Mouse (Mus musculus): ENCODE data around the gene Sobp. TPM values are rescaled to one million over a fixed set of nuclear protein-coding genes. Genes with fewer than 3 reads are reported as not detected.

Sobp gene
- polyA plus RNA-seq, 2 experiments = 0.01 TPM; not detected in 1

GRCm38 (mm10) chr10:43220479-43220878 is 46.1 kb upstream of the Sobp start:
- Histone ChIP-seq H3K9ac (replicated peaks) (peak overlapping the region; percentile 96), H3K9me3 (ENCODE audit: control insufficient read depth, low read length) (no peaks in the 10 kb centered on the region), H3K27ac (peak overlapping the region; percentile 72), H3K36me3 (replicated peaks; ENCODE audit: control insufficient read depth, insufficient read depth, low read depth) (no peaks in the 10 kb centered on the region), H3K4me2 (ENCODE audit: low read depth) (peak overlapping the region; percentile 73), H3K27me3 (ENCODE audit: control insufficient read depth, insufficient read depth, low read length) (no peaks in the 10 kb centered on the region), H3K4me3 (ENCODE audit: insufficient read depth in 1 of 2, low read depth in 2 of 2, low read length in 2 of 2) (peak overlapping the region; percentile 85 to 98), H3K4me1 (replicated peaks; ENCODE audit: control insufficient read depth in 2 of 2, insufficient read depth in 2 of 2, low read length in 1 of 2) (peaks cover 5 to 10% of the 10 kb centered on the region in 2 experiments)
- no peak for ATAC-seq (ENCODE audit: insufficient read depth)
- WGBS (ENCODE audit: insufficient replicate concordance) = 15% methylated on average over 7 of the region's 7 CpGs
- TF ChIP-seq CTCF (IDR thresholded peaks at IDR 0.05; ENCODE audit: low read depth) (no peak), EP300 (IDR thresholded peaks at IDR 0.05; ENCODE audit: low read depth) (no peak)
- peak in 1 of 3 experiments; percentile 4 for DNase-seq (ENCODE audit: low read depth in 3 of 3, low spot score in 3 of 3)

- H3K9me3 ChIP-seq (ENCODE audit: control insufficient read depth, low read length) = no peaks in the 10 kb centered on the region
These were observed 43.1 kb upstream of the Sobp start for GRCm38 (mm10) chr10:43217361-43217900.

GRCm38 (mm10) chr10:43211866-43212265 is 37.5 kb upstream of the Sobp start:
- Histone ChIP-seq H3K4me2 (ENCODE audit: low read depth) (no peak overlapping the region), H3K4me1 (replicated peaks; ENCODE audit: control insufficient read depth in 2 of 2, insufficient read depth in 2 of 2, low read length in 1 of 2) (no peaks in the 10 kb centered on the region), H3K9me3 (ENCODE audit: control insufficient read depth, low read length) (no peaks in the 10 kb centered on the region), H3K27ac (no peak overlapping the region), H3K36me3 (replicated peaks; ENCODE audit: control insufficient read depth, insufficient read depth, low read depth) (no peaks in the 10 kb centered on the region), H3K27me3 (ENCODE audit: control insufficient read depth, insufficient read depth, low read length) (no peaks in the 10 kb centered on the region), H3K9ac (replicated peaks) (no peak overlapping the region), H3K4me3 (ENCODE audit: insufficient read depth in 1 of 2, low read depth in 2 of 2, low read length in 2 of 2) (no peak overlapping the region)
- TF ChIP-seq EP300 (IDR thresholded peaks at IDR 0.05; ENCODE audit: low read depth) (no peak), CTCF (IDR thresholded peaks at IDR 0.05; ENCODE audit: low read depth) (peak; percentile 86)
- ATAC-seq (ENCODE audit: insufficient read depth) = no peak
- peak in 2 of 3 experiments; percentile 29 for DNase-seq (ENCODE audit: low read depth in 3 of 3, low spot score in 3 of 3)
- 28% methylated on average over 6 of the region's 6 CpGs for WGBS (ENCODE audit: insufficient replicate concordance)

More at GRCm38 (mm10) chr10:43217361-43217900, 43.1 kb upstream of the Sobp start:
- Histone ChIP-seq H3K36me3 (replicated peaks; ENCODE audit: control insufficient read depth, insufficient read depth, low read depth) (no peaks in the 10 kb centered on the region), H3K4me2 (ENCODE audit: low read depth) (no peak overlapping the region), H3K9ac (replicated peaks) (no peak overlapping the region), H3K27ac (no peak overlapping the region), H3K4me1 (replicated peaks; ENCODE audit: control insufficient read depth in 2 of 2, insufficient read depth in 2 of 2, low read length in 1 of 2) (peaks cover 5 to 6% of the 10 kb centered on the region in 2 experiments; a peak in 3 of 4 replicates), H3K27me3 (ENCODE audit: control insufficient read depth, insufficient read depth, low read length) (no peaks in the 10 kb centered on the region), H3K4me3 (ENCODE audit: insufficient read depth in 1 of 2, low read depth in 2 of 2, low read length in 2 of 2) (no peak overlapping the region)
- DNase-seq (ENCODE audit: low read depth in 3 of 3, low spot score in 3 of 3) (no peak), ATAC-seq (ENCODE audit: insufficient read depth) (no peak)
- 75% methylated on average over 13 of the region's 13 CpGs for WGBS (ENCODE audit: insufficient replicate concordance)
- TF ChIP-seq CTCF (IDR thresholded peaks at IDR 0.05; ENCODE audit: low read depth) = no peak
- no peak for TF ChIP-seq EP300 (IDR thresholded peaks at IDR 0.05; ENCODE audit: low read depth)

GRCm38 (mm10) chr10:43203865-43204264 is 29.5 kb upstream of the Sobp start:
- Histone ChIP-seq H3K4me2 (ENCODE audit: low read depth) (no peak overlapping the region), H3K4me3 (ENCODE audit: insufficient read depth in 1 of 2, low read depth in 2 of 2, low read length in 2 of 2) (no peak overlapping the region), H3K27me3 (ENCODE audit: control insufficient read depth, insufficient read depth, low read length) (no peaks in the 10 kb centered on the region), H3K9ac (replicated peaks) (no peak overlapping the region), H3K4me1 (replicated peaks; ENCODE audit: control insufficient read depth in 2 of 2, insufficient read depth in 2 of 2, low read length in 1 of 2) (no peaks in the 10 kb centered on the region), H3K27ac (no peak overlapping the region), H3K9me3 (ENCODE audit: control insufficient read depth, low read length) (no peaks in the 10 kb centered on the region), H3K36me3 (replicated peaks; ENCODE audit: control insufficient read depth, insufficient read depth, low read depth) (no peaks in the 10 kb centered on the region)
- WGBS (ENCODE audit: insufficient replicate concordance) = 61% methylated on average over 3 of the region's 3 CpGs
- no peak for DNase-seq (ENCODE audit: low read depth in 3 of 3, low spot score in 3 of 3)
- TF ChIP-seq EP300 (IDR thresholded peaks at IDR 0.05; ENCODE audit: low read depth) = no peak
- no peak for TF ChIP-seq CTCF (IDR thresholded peaks at IDR 0.05; ENCODE audit: low read depth)
- no peak for ATAC-seq (ENCODE audit: insufficient read depth)

GRCm38 (mm10) chr10:43200206-43200605 is 25.9 kb upstream of the Sobp start:
- Histone ChIP-seq H3K4me1 (replicated peaks; ENCODE audit: control insufficient read depth in 2 of 2, insufficient read depth in 2 of 2, low read length in 1 of 2) (no peaks in the 10 kb centered on the region), H3K27me3 (ENCODE audit: control insufficient read depth, insufficient read depth, low read length) (no peaks in the 10 kb centered on the region), H3K4me2 (ENCODE audit: low read depth) (no peak overlapping the region), H3K4me3 (ENCODE audit: insufficient read depth in 1 of 2, low read depth in 2 of 2, low read length in 2 of 2) (no peak overlapping the region), H3K9me3 (ENCODE audit: control insufficient read depth, low read length) (no peaks in the 10 kb centered on the region), H3K36me3 (replicated peaks; ENCODE audit: control insufficient read depth, insufficient read depth, low read depth) (no peaks in the 10 kb centered on the region), H3K9ac (replicated peaks) (no peak overlapping the region), H3K27ac (no peak overlapping the region)
- TF ChIP-seq EP300 (IDR thresholded peaks at IDR 0.05; ENCODE audit: low read depth) (no peak), CTCF (IDR thresholded peaks at IDR 0.05; ENCODE audit: low read depth) (no peak)
- DNase-seq (ENCODE audit: low read depth in 3 of 3, low spot score in 3 of 3) (no peak), ATAC-seq (ENCODE audit: insufficient read depth) (no peak)
- WGBS (ENCODE audit: insufficient replicate concordance) = 67% methylated on average over 2 of the region's 2 CpGs

All from liver, embryonic 14.5 days (tissue).